Mouse (Mus musculus) frontal cortex, adult 2 months (tissue): Measurements from ENCODE around the gene Abat. TPM values are rescaled to one million over a fixed set of nuclear protein-coding genes. Genes with fewer than 3 reads are reported as not detected.
A peak's percentile ranks its signal among the peaks of the same experiment; 100 is the strongest.

Experiments
- DNase-seq, 2 experiments: peaks; one replicate each; pipeline ENCODE4 v3.0.0; 2022; ENCODE audit warnings: low spot score in 1 of 2; ENCODE audit errors: extremely low spot score in 1 of 2
- polyA plus RNA-seq: library from polyadenylated mRNA; depleted of rRNA; stranded (reverse); fragments of >200 nt; gene quantifications from 2 replicates; pipeline ENCODE4 v1.2.3, GENCODE M21; 2012

The Abat gene
- polyA plus RNA-seq, 1 experiment, result 198 TPM

DNA sequence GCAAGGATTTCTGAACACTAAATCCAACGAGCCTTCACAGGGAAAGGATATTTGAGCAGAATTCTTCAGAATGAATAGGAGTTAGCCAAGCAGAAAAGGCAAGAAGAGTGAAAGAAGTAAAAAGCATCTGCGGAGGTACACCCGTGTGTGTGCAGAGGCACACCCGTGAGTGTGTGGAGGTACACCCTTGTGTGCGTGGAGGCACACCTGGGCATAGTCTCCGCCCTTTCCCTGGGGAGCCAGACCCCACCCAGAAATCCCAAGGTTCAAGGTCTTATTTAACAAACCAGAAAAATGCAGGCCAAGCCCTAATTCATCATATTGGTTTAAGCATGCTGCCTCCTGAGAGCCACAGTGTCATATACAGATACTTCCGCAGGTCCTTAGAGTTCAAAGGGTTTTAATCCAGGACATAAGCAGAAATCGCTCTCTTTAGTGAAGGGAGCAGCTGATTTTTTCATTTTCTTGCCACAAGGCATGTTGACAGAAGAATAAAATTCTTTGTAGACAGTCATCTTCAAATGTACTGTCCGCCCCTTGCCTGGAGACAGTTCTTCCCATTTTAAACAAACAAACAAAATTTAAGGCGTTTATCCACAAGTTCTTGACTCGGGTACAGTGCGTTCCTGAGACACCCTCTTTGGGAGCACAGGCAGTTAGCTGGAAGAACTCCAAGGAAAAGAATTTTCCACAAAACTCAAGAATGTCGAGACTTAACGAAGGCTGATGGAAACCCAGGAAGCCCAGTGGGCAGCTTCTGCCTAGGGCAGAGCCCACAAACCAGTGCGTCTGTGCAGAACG, 107.3 kb downstream of the Abat start:
- DNase-seq, result no peak

DNA sequence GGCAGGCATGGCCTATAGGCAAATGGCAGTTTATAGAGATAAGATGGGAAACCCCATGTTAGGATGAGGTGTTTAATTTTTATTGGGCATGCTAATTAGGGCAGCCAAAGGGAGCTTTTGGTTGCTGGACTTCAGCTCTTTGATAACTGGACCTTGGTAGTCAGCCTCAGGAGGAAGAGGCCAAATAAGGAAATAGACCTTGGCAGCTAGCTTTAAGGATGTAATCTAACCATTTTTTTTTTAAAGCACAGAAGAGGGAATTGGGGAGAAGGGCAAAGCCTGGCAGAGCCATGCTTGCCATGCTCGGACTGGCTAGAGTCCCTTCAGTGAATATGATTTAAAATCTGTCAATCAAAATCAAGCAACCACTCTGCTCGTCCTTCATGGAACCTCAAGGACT, 117.2 kb downstream of the Abat start:
- no peak for DNase-seq

DNA sequence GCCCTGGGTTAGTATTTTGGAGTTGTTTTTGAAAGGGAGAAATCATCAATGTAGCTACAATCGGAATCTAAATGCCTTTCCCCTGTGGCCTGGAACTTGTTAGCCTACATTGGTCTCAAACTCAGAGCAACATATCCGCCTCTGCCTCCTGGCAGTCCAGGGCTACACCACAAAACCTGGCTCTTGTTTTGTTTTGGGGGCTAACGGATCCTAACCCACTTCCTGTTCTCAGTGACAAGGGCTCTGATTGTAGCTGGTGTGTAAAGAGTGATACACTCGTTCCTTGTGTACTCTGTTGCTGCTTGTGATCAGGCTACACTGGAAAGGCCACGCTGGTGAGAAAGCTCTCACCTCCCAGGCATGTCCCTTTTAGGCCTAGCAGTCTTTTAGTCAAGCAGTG, 118.2 kb downstream of the Abat start:
- DNase-seq, result no peak

DNA sequence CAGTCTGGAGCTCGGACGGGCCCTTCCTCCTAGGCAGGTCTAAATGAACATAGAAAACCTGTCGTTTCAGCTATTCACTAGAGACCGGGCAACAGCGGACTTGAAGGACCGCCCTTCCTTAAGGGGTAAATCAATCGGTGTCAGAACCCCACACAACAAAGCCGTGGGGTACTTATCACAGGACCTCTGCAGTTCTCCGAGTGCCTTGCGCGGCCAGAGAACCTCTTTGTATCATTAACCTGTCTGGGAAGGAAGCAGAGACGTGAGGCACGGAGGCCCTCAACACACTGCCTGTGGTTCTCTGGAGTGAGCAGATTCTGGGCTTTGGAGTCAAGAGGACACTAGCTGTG, 123.6 kb downstream of the Abat start:
- no peak for DNase-seq

DNA sequence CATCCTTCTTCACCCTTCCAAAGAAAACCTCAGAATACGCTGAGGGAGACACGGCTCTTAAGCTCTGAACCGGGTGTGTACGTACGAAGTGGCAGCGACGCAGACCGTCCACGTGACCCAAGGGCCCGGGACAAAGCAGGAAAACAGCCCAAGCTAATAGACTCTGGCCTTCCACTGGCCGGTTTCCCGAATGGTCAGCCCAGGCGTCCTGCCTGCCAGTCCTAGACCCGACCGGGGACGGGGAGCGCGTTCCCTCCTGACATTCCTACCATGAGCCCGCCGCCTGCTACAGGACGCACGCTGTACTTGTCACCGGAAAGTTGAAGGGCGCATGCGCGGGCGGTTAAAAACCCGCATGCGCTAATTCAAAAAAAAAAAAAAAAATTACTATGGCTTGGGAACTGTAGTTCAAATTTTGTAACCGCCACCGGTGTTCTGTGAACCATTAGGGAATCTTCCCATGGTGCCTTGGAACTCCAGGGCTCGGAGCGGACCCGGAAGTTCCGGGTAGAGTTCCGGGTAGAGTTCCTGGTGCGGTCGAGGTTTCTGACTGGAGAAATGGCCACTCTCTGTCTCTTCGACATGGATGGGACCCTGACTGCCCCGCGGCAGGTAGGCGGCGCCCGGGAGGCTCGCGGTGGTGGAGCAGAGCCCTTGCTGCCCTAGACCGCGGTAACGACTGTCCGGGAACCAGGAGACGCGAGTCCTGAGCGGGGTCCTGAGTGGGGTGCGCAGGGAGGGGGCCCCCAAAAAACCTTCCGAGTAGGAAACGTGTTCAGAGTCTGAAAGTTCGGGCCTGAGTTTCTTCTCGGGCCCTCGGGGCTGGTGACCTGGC, 124.2 kb downstream of the Abat start, which contains the start of the genes Pmm2 and Tmem186:
Gene Pmm2, plus strand, starts transcription at position 458 of the 835 bp plus-strand sequence.
Gene Tmem186, minus strand, starts transcription at position 496 of the 835 bp plus-strand sequence.
- peak; percentile 82 to 92 for DNase-seq

DNA sequence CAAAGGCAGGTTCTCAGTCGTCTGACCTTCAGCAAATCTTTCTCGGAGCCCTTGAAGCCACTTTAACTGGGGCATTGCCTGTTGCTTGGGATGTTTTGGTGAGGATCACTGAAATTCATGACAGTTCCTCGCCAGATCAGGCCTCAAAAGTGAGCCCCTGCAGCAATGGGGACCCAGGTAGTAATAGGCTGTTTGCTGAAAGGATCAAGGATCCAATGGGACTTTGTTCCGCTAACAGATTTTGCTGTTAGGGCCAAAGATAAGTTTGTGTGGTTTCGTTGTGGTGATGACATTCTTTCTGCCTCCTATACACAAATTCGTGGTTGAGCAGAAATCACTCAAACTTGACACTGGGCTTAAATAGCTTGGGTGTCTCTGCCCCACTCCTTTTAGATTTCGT, 124.9 kb downstream of the Abat start:
- DNase-seq, result no peak

DNA sequence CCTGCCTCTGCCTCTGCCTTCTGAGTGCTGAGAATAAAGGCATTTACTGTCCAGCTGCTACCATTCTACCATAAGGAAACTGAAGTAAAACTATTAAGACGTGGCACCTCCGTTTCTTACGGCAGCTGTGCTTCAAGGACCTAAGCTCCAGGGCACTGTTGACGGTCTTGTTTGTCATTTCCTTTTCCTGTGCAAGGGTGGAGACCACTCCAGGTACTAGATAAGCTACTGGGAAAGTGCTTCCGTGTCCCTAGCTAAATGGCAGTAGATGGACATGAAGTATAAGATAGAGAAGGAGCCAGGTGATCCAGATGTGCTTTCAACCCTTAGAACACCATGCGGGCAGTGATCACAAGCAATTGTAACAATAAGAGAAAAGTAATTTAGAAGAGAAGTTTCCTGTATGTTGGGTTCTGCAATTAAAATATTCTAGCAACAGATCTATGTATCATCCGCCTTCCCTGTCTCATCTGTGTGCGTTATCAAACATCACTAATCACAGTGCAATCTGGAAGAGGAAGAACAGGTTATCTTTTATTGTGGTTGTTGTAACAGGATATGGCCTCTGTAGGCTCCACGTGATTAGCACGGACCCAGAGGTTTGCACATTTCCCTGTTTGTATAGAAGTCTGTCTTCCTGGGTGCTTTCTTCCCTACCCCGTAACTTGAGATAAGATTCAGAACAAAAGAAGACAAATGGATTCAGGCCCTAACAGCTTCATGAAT, 126.4 kb downstream of the Abat start:
- DNase-seq, result no peak

DNA sequence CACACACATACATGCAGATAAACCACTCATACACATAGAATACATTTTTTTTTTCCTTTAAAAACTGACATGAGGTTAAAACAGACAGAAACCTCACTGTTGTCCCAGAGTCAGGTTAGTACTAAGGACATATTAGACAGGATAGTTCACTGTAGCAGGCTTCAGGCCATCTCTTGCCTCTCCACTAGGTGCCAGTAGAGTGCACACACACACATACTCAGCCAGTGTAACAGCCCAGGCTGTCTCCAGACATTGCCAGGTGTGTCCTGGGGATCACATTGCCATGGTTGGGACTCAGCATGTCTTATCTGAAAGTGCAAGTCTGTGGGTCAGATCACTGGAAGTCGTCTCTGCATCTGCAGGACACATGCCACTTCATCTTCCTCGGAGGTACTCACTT, 130.6 kb downstream of the Abat start:
- DNase-seq, result peak in 1 of 2 experiments; percentile 62

DNA sequence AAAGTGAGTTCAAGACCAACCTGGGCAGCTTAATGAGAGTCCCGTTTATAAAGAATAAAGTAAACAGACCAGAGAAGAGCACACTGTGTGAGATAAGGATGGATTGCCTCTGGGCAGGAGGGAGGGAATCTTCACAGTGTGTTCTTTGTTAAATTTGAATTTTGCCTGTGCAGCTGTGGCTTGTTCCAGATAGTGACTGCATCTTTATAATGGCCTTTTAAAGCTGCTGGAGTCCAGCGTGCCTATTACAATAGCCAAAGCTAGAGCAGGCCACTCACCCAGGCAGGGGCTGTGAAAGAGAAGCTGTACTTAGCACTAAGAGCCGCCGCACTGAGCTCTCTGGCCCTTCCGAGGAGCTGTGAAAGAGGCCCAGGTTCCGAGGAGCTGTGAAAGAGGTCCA, 132.3 kb downstream of the Abat start:
- DNase-seq, result no peak

DNA sequence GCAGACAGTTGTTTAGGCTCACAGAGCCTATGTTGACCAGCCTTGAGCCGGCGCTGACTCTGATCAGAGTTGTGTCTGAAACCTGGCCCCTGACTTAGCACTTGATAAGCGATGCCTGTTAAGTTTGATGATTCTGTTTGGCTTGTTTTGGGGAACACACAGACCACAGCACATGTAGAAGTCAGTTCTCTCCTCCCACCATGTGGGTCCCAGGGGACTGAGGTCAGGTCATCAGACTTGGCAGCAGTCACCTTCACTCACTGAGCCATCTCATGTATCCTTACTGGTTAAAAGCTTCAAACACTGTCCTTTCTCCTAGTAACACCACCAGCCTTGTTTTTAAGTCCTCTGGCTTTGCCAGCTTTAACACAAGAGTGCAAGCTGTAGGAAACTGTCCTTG, 136.8 kb downstream of the Abat start:
- no peak for DNase-seq

DNA sequence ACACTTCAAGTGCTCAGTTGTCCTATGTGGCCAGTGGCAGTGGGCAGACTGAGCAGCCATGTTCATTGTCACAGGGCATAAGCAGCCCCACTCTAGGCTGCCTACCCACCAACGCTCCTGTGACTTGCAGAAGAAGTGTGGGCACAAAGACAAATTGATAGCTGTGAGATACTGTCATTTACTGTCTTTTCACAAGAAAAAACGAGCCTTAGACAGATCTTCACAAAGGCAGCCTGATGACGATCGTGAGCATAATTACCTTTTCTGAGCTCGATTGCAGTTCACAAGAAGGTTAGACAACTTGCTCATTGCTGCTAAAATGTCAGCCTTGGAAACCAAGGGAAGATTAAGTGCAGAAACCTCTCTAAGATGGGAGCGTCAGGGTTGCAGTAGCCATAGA, 141.9 kb downstream of the Abat start:
- no peak for DNase-seq

DNA sequence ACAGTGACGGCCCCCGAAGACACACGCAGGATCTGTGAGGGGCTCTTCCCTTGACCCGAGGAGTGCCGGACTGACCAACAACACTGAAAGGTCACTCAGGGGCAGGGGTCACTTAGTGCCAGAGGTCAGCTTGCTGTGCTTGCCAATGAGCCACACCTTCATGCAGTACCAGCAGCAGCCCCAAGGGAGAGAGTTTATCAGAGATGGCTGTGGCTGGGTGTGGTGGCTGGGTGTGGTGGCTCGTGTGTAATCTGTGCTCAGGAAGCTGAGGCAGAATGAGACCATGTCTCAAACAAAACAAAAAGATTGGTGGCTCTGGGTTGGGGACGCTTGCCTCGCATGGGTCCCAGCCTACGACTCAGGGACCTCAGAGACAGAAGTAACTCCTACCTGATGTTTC, 142.4 kb downstream of the Abat start:
- DNase-seq, result no peak

DNA sequence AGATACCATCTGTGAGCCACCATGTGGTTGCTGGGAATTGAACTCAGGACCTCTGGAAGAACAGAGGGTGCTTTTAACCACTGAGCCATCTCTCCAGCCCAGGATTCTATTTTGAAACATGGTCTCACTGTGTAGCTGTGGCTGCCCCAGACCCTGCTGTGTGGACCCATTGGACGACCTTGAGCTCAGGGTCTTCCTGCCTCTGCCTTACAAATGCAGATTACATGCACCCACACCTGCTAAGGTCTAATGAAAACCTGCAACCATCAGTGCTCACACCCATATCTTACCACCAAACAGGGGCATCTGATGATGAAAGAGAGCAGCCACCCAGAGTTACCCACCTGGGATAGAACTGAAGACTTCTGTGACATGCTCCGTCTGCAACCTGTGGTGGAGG, 143.0 kb downstream of the Abat start:
- no peak for DNase-seq

DNA sequence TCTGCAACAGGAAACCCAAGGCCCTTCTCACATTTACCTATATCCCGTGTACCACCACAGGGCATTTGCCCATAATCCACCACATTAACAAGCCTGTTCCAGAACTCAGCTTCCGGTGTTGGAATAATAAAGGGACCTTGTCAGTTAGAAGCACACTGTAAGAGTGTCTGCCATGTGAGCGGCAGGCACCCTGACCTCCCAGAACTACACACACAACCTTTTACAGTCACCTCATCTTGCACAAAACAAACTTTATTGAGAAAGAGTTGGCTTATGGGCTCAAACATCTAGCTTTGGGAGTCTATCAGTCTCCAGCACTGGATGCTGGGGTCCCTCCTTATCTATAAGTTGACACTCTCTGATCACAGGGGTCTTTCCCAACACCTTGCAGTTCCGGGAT, 145.1 kb downstream of the Abat start:
- no peak for DNase-seq

DNA sequence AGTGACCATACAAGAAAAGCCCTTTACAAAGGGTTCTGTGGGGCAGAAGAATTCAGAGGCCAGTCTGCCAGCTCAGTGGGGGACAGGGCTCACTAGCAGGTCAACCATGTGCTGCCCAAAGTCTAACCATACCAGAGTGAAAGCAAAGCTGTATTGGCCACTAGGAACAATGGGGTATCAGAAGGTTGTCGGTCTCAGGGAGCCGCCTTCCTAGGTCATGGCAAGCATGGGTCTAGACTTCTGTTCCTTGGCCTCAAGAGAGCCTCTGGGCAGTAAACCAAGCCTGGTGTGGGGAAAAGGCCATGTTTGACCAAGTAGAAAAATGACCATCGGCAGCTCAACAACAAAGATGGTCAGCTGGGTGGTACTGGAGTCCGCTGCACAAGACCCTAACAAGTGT, 145.5 kb downstream of the Abat start:
- no peak for DNase-seq

DNA sequence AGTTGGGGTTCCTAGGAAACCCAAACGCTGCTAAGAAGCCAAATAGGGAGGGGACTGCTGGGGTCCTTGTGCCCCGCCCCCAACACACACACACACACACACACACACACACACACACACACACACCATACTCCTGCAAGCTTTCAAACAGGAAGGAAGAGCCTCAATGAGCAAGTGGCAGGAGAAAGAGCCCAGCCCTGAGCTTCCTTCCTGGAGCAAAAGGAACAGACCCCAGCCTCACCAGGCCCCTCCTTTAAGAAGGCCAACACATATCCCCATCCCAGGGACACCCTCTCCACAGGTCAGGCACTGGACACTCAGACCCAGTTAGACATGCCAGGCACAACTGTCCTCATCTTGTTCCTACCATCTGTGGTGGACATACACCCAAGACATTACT, 149.8 kb downstream of the Abat start:
- no peak for DNase-seq

DNA sequence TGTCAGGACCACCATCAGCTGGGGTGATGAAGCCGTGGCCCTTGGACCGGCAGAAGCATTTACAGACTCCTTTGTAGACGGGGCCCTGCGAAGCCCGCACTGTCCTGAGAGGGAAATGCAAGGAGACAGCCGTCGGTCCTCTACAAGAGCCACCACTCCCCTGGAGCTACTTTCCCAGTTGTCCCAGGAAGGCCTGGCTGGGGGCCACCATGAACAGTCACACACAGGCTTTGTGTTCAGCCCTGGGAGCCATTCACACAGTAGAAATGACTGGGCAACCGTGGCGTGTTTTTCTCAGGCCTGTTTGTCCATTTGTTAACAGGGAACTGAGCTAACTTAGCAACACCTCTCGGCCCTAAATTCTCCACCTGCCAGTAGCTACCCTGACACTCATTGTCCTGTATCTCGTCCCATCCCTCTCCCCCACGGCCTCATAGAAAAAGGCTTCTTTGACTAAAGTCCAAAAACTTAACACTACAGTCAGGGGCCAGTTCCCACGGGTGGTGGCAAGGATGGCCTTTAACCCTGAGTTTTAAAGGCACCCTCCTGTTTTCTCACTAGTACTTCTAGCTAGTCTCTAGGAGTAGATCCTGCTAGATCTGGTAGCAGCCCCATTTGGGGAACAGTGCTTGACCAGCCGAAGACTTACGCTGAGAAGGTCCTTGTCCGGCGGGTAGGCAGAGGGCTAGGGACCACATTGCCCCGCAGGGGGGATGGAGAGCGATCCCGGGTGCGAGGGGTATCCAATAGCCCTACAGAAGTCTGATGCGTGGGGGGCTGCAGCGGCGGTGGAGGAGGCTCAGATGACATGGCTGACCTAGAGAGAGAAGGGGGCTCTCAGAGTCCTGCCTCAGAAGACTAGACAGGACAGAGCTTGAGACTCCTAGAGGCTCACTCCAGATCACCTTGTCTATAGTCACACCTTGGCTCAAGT, 150.6 kb downstream of the Abat start:
- no peak for DNase-seq

DNA sequence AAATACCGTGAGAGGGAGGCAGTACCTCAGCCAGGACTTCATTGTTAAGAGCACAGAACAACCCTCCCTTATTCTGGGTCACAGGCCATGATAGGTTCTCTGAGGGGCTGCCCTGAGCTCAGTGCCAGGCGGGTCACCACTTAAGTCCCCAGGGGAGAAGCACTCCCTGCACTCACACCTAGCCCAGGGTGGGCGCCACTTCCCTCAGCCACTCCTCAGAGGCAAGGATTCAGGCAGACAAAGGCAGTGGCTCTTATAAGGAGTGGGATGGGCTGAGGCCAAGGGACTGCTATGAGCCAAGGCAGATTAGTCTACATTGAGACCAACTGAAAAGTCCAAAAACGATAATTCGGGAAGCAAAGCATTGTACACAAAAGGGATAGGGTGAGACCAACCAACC, 152.1 kb downstream of the Abat start:
- no peak for DNase-seq

DNA sequence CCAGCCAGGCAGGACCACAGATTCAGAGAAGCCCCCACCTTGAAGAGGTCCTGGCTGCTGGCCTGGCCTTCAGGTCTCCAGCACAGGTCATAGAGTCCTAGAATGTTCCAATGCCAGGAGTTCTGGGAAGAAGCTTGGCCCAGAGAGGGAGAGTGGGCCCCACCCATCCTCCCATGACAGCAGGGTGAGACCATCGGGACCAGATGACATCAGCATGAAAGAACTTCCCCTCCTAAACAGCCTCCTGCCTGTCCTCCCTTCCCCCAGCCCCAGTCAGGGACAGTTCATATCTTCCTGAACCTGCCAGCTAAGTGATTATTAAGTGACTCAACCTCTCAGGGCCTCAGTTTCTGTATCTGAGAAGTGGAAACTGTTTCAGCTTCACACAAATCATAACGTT, 153.2 kb downstream of the Abat start:
- DNase-seq, result no peak

DNA sequence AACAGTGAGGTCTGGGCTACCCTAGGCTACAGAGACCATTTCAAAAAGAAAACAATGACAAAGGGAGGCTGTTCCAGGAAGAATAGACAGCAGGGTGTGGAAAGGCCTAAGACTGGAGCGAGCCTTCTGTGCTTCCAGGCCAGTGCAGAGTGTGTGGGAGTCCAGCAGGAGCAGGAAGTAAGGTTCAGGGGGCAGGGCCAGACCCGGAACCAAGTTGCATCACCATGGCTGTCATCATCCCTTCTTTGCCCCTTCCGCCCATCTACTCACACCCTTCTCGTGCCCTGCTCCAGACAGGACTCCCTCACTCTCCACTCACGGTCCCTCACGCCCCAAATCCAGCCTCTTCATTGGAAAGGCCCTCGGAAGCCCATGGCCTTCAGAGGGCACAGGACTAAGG, 154.0 kb downstream of the Abat start:
- DNase-seq, result no peak
